Mouse (Mus musculus) regulatory T cell (primary cell): ENCODE data around the gene Uprt.

Source experiments
- in situ Hi-C: fragments of 300-600 bp; cut with MboI, MseI; formaldehyde crosslinking; loops from one replicate; pipeline ENCODE4 v1.15.1; 2025; ENCODE audit warnings: high pct_unique_total_duplicates

The Uprt gene

GRCm38 (mm10) chrX:104482572-104483443, at the start of gene Uprt:
Gene Uprt (plus strand): TSS chrX:104482818.
- in situ Hi-C loops: loop anchor here (10.0 kb wide), 1 partner anchor 1122 kb away; no protein-coding TSS in a partner anchor

GRCm38 (mm10) chrX:104433456-104433855, 49.2 kb upstream of the Uprt start:
- in situ Hi-C loops: loop anchor here (10.0 kb wide), 1 partner anchor 299 kb away; no protein-coding TSS in a partner anchor

- in situ Hi-C loops: no loop called here
Observed at GRCm38 (mm10) chrX:104452433-104452832, 30.2 kb upstream of the Uprt start.

DNA sequence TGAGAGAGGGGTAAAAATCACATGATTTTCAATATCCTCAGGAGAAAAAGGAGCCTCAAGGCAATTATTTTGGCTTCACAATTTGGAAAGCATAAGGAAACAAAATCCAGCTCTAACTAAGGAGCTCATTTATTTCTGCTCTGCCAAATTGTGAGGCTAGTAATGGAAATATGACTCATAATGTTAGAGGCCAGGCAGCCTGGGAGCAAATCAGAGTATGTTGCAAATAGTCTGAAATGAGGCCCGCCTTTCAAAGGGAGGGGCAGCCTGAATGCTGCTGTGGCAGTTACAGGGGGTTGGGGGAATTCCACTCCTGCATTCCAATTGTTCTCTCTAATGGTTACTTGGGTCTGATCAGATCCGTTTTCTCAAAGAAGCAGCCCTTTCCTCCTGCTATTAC, 20.9 kb upstream of the Uprt start:
- in situ Hi-C loops: no loop called here

DNA sequence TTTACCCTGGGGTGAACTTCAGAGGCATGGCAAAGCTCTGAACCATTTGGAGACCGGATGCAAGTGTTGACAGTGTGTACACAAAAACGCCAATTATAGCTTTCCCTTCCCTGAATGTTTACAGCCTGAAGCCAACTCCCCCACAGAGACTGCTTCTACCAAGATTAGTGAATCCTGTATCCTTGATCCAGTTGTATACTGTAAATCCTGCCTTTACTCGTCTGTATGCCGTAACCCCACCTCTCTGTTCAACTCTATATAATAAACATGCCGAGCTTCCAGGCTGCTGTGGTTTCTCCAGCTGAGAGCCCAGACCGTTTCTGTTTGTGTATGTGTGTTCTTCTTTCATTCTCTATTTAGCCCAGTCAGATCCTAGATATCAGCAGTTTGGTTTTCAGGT, 18.2 kb upstream of the Uprt start:
- in situ Hi-C loops: no loop called here

DNA sequence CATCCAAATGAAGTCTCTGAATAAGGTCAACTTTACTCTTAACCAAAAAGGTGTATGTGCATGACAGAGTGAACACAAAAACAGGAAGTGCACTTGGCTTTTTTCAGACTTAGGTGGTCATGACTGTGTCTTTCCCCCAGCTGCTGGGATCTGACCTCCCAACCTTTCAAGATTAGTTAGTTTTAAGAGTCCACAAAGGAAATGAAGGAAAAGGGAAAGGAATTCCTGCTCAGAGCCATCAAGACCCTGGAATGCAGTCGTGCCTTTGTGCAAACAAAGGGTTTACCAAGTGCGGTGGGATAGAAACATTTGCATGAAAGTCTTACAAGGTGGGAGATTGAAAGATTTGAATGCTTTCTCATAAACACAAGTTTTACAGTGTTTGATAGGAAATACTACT, 4.6 kb upstream of the Uprt start:
- in situ Hi-C loops: no loop called here

DNA sequence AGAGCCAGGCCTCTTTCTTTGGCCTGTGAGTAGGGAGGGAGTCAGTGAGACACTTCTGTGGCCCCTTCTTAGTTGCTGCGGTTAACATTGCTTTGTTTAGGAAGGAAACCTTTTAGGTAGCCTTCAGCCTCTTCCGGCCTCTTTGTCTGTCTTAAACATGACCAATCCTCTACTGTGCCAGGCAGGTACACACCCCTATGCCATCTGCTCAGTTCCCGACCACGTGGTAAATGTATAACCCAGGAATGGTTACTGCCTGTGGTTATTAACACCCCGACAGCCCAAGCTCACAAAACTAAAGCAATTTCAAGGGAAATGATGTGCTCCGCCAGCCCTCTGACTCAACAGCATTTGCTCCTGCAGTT, 808 bp downstream of the Uprt start:
- in situ Hi-C loops: loop anchor here (10.0 kb wide), 1 partner anchor 1121 kb away; no protein-coding TSS in a partner anchor

DNA sequence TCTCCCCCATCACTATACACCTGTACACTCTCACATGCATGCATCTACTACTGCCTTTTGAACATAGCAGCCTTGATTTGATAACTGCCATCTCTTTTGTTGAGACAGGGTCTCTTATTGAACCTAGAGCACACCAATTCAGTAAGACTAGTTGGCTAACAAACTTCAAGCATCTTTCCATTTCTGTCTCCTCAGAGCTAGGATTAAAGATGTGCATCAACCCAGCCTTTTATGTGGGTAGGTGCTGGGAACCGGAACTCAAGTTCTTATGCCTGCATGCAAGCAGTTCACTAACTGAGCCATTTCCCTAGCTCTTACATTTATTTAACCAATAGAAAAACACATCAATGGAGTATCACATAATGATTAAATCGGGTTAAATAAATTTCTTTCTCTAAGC, 3.0 kb downstream of the Uprt start:
- in situ Hi-C loops: loop anchor here (10.0 kb wide), 1 partner anchor 1119 kb away; no protein-coding TSS in a partner anchor

GRCm38 (mm10) chrX:104488036-104488435, 5.4 kb downstream of the Uprt start:
- in situ Hi-C loops: loop anchor here (10.0 kb wide), 1 partner anchor 1117 kb away; no protein-coding TSS in a partner anchor

DNA sequence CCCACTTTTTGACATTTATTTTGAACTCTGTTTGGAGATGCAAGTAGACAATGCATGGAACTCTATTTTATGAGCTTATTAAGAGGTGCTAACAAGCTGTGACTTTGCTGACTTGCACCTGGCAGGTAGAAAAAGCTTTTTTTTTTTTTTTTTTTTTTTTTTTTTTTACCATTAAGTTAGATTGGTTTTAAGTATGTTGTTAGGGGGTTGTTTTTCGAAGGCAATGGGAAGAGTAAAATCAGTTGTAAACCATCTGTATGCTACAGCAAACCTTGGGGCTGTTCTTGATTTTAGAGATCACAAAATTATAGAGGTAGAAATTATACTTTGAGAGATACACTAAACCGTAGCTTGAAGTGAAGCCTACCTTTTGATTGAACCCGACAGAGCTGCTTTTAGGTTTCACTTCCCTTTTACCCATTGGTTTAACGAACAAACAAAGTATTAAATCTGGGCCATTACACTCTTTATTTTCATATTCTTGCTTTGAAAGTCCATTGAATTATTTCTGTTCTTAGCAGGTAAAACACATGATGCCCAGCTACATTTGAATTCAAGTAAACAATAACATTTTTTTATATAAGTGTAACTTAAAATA, 6.4 kb downstream of the Uprt start:
- in situ Hi-C loops: loop anchor here (10.0 kb wide), 1 partner anchor 1116 kb away; no protein-coding TSS in a partner anchor

DNA sequence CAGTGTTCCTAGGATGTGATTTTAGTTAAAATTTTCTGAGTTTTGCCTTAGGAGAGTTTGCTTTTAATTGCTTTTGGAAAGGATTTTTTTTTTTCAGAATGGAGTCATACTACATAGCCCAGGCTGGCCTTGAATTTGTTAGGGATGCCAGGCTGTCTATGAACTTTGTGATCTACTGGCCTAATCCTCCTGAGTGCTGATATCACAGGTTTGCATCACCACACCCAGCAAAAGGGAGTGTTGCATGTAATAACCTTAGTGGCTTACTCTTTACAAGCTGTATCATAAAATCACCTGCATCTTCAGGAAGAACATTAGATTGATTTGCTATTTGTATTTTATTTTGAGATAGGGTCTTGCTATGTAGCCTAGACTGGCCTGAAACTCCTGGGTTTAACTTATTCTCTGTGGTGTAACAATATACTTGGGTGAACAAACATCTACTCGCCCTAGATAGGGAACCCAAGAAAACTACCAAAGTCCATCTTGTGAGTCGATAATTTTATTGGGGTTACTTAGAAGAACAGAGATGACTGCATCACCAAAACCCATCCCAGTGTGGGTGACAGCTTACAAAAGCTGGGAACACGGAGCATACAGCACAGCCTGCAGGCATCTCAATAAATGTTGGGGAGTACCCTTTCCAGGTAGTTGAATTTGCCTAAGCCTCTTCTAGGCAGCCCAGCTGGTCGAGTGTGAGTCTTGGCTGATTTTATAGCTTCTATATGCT, 7.2 kb downstream of the Uprt start:
- in situ Hi-C loops: loop anchor here (10.0 kb wide), 1 partner anchor 1115 kb away; no protein-coding TSS in a partner anchor

DNA sequence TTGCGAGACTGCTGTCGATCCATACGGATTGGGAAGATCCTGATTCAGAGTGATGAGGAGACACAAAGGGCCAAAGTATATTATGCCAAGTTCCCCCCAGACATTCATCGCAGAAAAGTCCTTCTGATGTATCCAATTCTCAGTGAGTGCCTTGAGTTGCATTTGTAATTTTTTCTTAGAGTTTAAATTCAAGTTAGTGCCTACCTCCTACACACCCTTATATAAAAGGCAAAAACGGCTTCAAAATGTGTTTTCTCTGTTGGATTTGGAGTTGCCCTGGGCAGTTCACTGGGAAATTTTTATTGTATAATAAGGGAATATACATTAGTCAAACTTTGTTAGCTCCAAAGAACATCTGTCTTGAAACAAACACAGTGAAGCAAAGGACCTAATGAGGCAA, 19.1 kb downstream of the Uprt start:
- in situ Hi-C loops: no loop called here

- in situ Hi-C loops: no loop called here
Observed at GRCm38 (mm10) chrX:104542635-104543034, 60.0 kb downstream of the Uprt start.

DNA sequence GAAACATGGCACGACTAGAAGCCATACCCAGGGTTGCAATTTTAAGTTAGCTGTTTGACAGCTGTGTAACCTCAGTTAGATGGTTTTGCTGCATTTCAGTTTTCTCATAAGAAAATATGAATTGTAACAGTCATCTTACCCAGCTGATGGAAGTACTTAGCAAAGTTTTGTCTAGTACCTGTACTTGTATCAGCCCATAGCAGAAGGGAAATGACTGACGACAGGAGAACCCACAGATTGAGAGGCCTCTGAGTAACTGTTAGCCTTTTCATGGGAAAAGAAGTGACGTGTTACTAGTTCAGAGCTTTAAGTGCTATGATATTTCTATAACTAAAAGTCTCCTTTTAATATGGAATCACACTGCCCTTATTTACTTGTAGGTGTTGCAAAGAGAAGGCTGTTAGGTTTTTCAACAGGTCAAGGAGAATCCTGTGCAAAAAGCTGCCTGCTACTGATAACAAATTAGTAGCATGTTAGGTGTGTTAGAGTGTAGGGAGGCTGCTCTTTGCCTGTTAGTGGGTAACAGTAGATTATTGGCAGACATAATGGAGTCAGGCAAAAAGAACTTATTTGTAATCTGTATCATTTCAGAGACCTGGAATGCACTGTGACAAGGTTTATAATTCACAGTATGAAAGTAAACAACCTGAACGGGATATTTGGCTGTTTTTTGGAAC, 61.4 kb downstream of the Uprt start:
- in situ Hi-C loops: no loop called here

GRCm38 (mm10) chrX:104545283-104545682, 62.7 kb downstream of the Uprt start:
- in situ Hi-C loops: no loop called here
